Mouse (Mus musculus) erythroid progenitor cell, adult 5-6 weeks (primary cell): Measurements from ENCODE around the gene Rtn4rl2. TPM values are rescaled to one million over a fixed set of nuclear protein-coding genes. Genes with fewer than 3 reads are reported as not detected.
A peak's percentile ranks its signal among the peaks of the same experiment; 100 is the strongest.
"Not testable (repeated sequence)": the region's sequence is repeated elsewhere in the genome, so short reads cannot be mapped to it uniquely, and the experiment has no call there.

ENCODE experiments used
- ATAC-seq: replicated peaks from 2 replicates; pipeline ENCODE4 v1.8.0; 2016; ENCODE audit warnings: moderate number of reproducible peaks, mild to moderate bottlenecking, moderate TSS enrichment, inconsistent platforms; ENCODE audit not compliant: poor library complexity, low FRiP score, severe bottlenecking
- total RNA-seq, 2 experiments: library from RNA; stranded (forward) in 1 of 2; stranded (reverse) in 1 of 2; fragments of 150-400 nt in 1 of 2; fragments of 186-747, 209-891 nt in 1 of 2; gene quantifications; 2 replicates each; pipeline versions ENCODE4 v1.2.3 to v1.2.4; 2015 to 2017; ENCODE audit warnings: low replicate concordance in 2 of 2

The Rtn4rl2 gene
- total RNA-seq (2015; ENCODE audit: low replicate concordance): not detected in 2 replicates
- not detected in 2 replicates for total RNA-seq (2017; ENCODE audit: low replicate concordance)

GRCm38 (mm10) chr2:84886234-84886731, at the start of gene Rtn4rl2:
TSS of gene Rtn4rl2 (minus strand) at chr2:84886710.
- no peak for ATAC-seq

GRCm38 (mm10) chr2:84935065-84935464, 48.6 kb upstream of the Rtn4rl2 start:
- ATAC-seq: no peak

GRCm38 (mm10) chr2:84934649-84935007, 48.1 kb upstream of the Rtn4rl2 start:
- ATAC-seq: no peak

- no peak for ATAC-seq
Observed at GRCm38 (mm10) chr2:84933992-84934648, 47.6 kb upstream of the Rtn4rl2 start.

GRCm38 (mm10) chr2:84930186-84930585, 43.7 kb upstream of the Rtn4rl2 start:
- ATAC-seq: no peak

- no peak for ATAC-seq
Observed at GRCm38 (mm10) chr2:84919601-84920108, 33.1 kb upstream of the Rtn4rl2 start.

- no peak for ATAC-seq
Observed at GRCm38 (mm10) chr2:84918188-84918587, 31.7 kb upstream of the Rtn4rl2 start.

GRCm38 (mm10) chr2:84916548-84917320, 30.2 kb upstream of the Rtn4rl2 start:
- no peak for ATAC-seq

GRCm38 (mm10) chr2:84915330-84915729, 28.8 kb upstream of the Rtn4rl2 start:
- no peak for ATAC-seq

GRCm38 (mm10) chr2:84913881-84914280, 27.4 kb upstream of the Rtn4rl2 start:
- ATAC-seq: no peak

GRCm38 (mm10) chr2:84912722-84913121, 26.2 kb upstream of the Rtn4rl2 start:
- ATAC-seq: no peak

GRCm38 (mm10) chr2:84896686-84897085, 10.2 kb upstream of the Rtn4rl2 start:
- not testable (repeated sequence) for ATAC-seq

GRCm38 (mm10) chr2:84895495-84896198, 9.1 kb upstream of the Rtn4rl2 start:
- no peak for ATAC-seq

GRCm38 (mm10) chr2:84893359-84893758, 6.8 kb upstream of the Rtn4rl2 start:
- ATAC-seq: no peak

- ATAC-seq: peak; percentile 72
Observed at GRCm38 (mm10) chr2:84890045-84890340, 3.5 kb upstream of the Rtn4rl2 start.

GRCm38 (mm10) chr2:84889316-84890044, 3.0 kb upstream of the Rtn4rl2 start:
- ATAC-seq: no peak

- ATAC-seq: 0 out of 2 replicates have a peak, but pooled peaks have one; percentile 50
Observed at GRCm38 (mm10) chr2:84888657-84889315, 2.3 kb upstream of the Rtn4rl2 start.

GRCm38 (mm10) chr2:84887411-84888271, 1.1 kb upstream of the Rtn4rl2 start:
- 0 out of 2 replicates have a peak, but pooled peaks have one; percentile 8 for ATAC-seq
